Comparison of ENCODE assay signal across 25 mouse cellular contexts in genomic region chr10:44347549-44348172, GRCm38 (mm10).
DNase-seq lines count a peak whose midpoint lies in the region; ATAC-seq lines count a peak whose summit lies in the region.
"Had no signal": no experiment of that assay in that cellular context is flagged by ENCODE, and none has a peak within 500 bp of the region (broad histone marks: within the 10 kb centered on the region; RNA-seq: fewer than 3 reads in every experiment).

No protein-coding gene starts in this region.

- no peaks in the 10 kb centered on the region for H3K4me1 ChIP-seq in midbrain, embryonic 11.5 days (ENCODE audit: control insufficient read depth, insufficient read depth, low read length)
- H3K4me1 ChIP-seq in midbrain, embryonic 10.5 days = no peaks in the 10 kb centered on the region
- H3K4me1 ChIP-seq: embryonic facial prominence, embryonic 10.5 days; embryonic facial prominence, embryonic 12.5 days; forebrain, embryonic 12.5 days had no signal

- ATAC-seq in midbrain, embryonic 11.5 days (ENCODE audit: low FRiP score) = no peak
- peak; percentile 55; the same call in 1 of the 2 replicates for ATAC-seq in megakaryocyte progenitor cell, adult 5-6 weeks (replicated peaks; ENCODE audit: poor library complexity)
- ATAC-seq: activated CD4-positive, CD25-positive, alpha-beta regulatory T cell, adult 4 months; CD4-positive, CD25-positive, alpha-beta regulatory T cell, adult 4 months; forebrain, embryonic 14.5 days; Patski had no signal

- no peaks in the 10 kb centered on the region for H3K9me3 ChIP-seq in midbrain, embryonic 11.5 days (ENCODE audit: control insufficient read depth, low read length)
- H3K9me3 ChIP-seq in midbrain, embryonic 10.5 days (replicated peaks) = no peaks in the 10 kb centered on the region
- H3K9me3 ChIP-seq: embryonic facial prominence, embryonic 10.5 days; embryonic facial prominence, embryonic 12.5 days; forebrain, embryonic 12.5 days; G1E had no signal

- no peaks in the 10 kb centered on the region for H3K27me3 ChIP-seq in midbrain, embryonic 11.5 days (ENCODE audit: control insufficient read depth, insufficient read depth, low read length)
- no peaks in the 10 kb centered on the region for H3K27me3 ChIP-seq in midbrain, embryonic 10.5 days (ENCODE audit: low read depth, poor library complexity, severe bottlenecking)
- H3K27me3 ChIP-seq: CH12.LX; embryonic facial prominence, embryonic 12.5 days; forebrain, embryonic 12.5 days; Patski had no signal

- no peak overlapping the region for H3K4me3 ChIP-seq in midbrain, embryonic 11.5 days (ENCODE audit: low read depth, low read length)
- H3K4me3 ChIP-seq in midbrain, embryonic 10.5 days = no peak overlapping the region
- H3K4me3 ChIP-seq: embryonic facial prominence, embryonic 10.5 days; embryonic facial prominence, embryonic 12.5 days; forebrain, embryonic 12.5 days had no signal

- 94% methylated on average over 10 of the region's 10 CpGs for WGBS in midbrain, embryonic 11.5 days
- WGBS in midbrain, embryonic 10.5 days = 92% methylated on average over 10 of the region's 10 CpGs

- DNase-seq in heart, adult 11 months = peak; percentile 67
- no peak for DNase-seq in heart, postnatal 14 days
- DNase-seq in midbrain, embryonic 11.5 days (ENCODE audit: low spot score, missing footprints) = peak; percentile 67
- DNase-seq in midbrain, embryonic 10.5 days (ENCODE audit: low spot score) = no peak
- no peak for DNase-seq in layer of hippocampus, postnatal 36 days
- no peak for DNase-seq in frontal cortex, postnatal 14 days (ENCODE audit: low spot score in 2 of 2)
- DNase-seq: adrenal gland, adult 8-10 months; adrenal gland, postnatal 14 days; adrenal gland, postnatal 36 days; B cell, adult 2 months; cerebellum, adult 11-12 months; cerebellum, adult 2 months; cerebellum, adult 9-10 months; cerebellum, postnatal 10 days; cerebellum, postnatal 25 days had no signal

- no peak overlapping the region for H3K4me2 ChIP-seq in midbrain, embryonic 11.5 days
- H3K4me2 ChIP-seq: embryonic facial prominence, embryonic 12.5 days; forebrain, embryonic 12.5 days had no signal

- H3K27ac ChIP-seq in midbrain, embryonic 11.5 days (ENCODE audit: low read depth, low read length) = no peak overlapping the region
- H3K27ac ChIP-seq in midbrain, embryonic 10.5 days (replicated peaks) = no peak overlapping the region
- H3K27ac ChIP-seq: embryonic facial prominence, embryonic 10.5 days; embryonic facial prominence, embryonic 12.5 days; forebrain, embryonic 12.5 days had no signal

- H3K36me3 ChIP-seq in midbrain, embryonic 11.5 days (ENCODE audit: control insufficient read depth, insufficient read depth, low read length) = no peaks in the 10 kb centered on the region
- H3K36me3 ChIP-seq in midbrain, embryonic 10.5 days = peaks cover 9% of the 10 kb centered on the region

- no peak overlapping the region for H3K9ac ChIP-seq in midbrain, embryonic 11.5 days (ENCODE audit: low read length)
- H3K9ac ChIP-seq: embryonic facial prominence, embryonic 12.5 days; forebrain, embryonic 12.5 days had no signal

- intact Hi-C loops in heart, postnatal 14 days (cut with DNase I) = no loop called here

Comparison
In these comparisons a context has a peak if more than half of its experiments do, and no peak if none do; other contexts are left out.
1. DNase-seq: peak in heart, adult 11 months (single experiment) and midbrain, embryonic 11.5 days (single experiment); none in heart, postnatal 14 days (0 of 2), midbrain, embryonic 10.5 days (single experiment), layer of hippocampus, postnatal 36 days (0 of 2) and frontal cortex, postnatal 14 days (0 of 2).